Mouse (Mus musculus) kidney, postnatal 4 days (tissue): ENCODE measurements around the gene Slc13a3.
A peak's percentile ranks its signal among the peaks of the same experiment; 100 is the strongest.
"Not testable (repeated sequence)": the region's sequence is repeated elsewhere in the genome, so short reads cannot be mapped to it uniquely, and the experiment has no call there.

Source experiments
- DNase-seq, 2 experiments: peaks; one replicate each; pipeline ENCODE4 v3.0.0; 2021; ENCODE audit warnings: mixed read lengths in 2 of 2

The Slc13a3 gene

GRCm38 (mm10) chr2:165473003-165473402, at the start of gene Slc13a3:
Slc13a3 (minus strand) TSS chr2:165473230.
- DNase-seq = peak; percentile 62 to 75

- DNase-seq = peak in 1 of 2 experiments; percentile 21
Measured at GRCm38 (mm10) chr2:165515178-165515728, 42.2 kb upstream of the Slc13a3 start.

- DNase-seq = peak; percentile 68 to 80
Measured at GRCm38 (mm10) chr2:165512870-165513600, 40.0 kb upstream of the Slc13a3 start.

- peak in 1 of 2 experiments; percentile 27 for DNase-seq
Measured at GRCm38 (mm10) chr2:165512426-165512825, 39.4 kb upstream of the Slc13a3 start.

- DNase-seq = peak in 1 of 2 experiments; percentile 21
Measured at GRCm38 (mm10) chr2:165511530-165511929, 38.5 kb upstream of the Slc13a3 start.

GRCm38 (mm10) chr2:165510914-165511458, 38.0 kb upstream of the Slc13a3 start:
- not testable (repeated sequence) for DNase-seq

- DNase-seq = no peak
Measured at GRCm38 (mm10) chr2:165510466-165510865, 37.4 kb upstream of the Slc13a3 start.

- no peak for DNase-seq
Measured at GRCm38 (mm10) chr2:165509686-165510085, 36.7 kb upstream of the Slc13a3 start.

GRCm38 (mm10) chr2:165503259-165504203, 30.5 kb upstream of the Slc13a3 start, which contains the start of gene Slc2a10:
Slc2a10 (plus strand) TSS chr2:165503787.
- DNase-seq = peak; percentile 79 to 84

- DNase-seq = no peak
Measured at GRCm38 (mm10) chr2:165498816-165499215, 25.8 kb upstream of the Slc13a3 start.

- DNase-seq = no peak
Measured at GRCm38 (mm10) chr2:165497706-165498275, 24.8 kb upstream of the Slc13a3 start.

- peak; percentile 75 for DNase-seq
Measured at GRCm38 (mm10) chr2:165496251-165496650, 23.2 kb upstream of the Slc13a3 start.

GRCm38 (mm10) chr2:165494495-165494894, 21.5 kb upstream of the Slc13a3 start:
- DNase-seq = no peak

GRCm38 (mm10) chr2:165493587-165494210, 20.7 kb upstream of the Slc13a3 start:
- no peak for DNase-seq

- peak; percentile 86 to 90 for DNase-seq
Measured at GRCm38 (mm10) chr2:165492648-165493553, 19.9 kb upstream of the Slc13a3 start, which contains the start of gene Trp53rka. Trp53rka (minus strand) TSS chr2:165493324.

GRCm38 (mm10) chr2:165486881-165487535, 14.0 kb upstream of the Slc13a3 start:
- peak; percentile 77 to 82 for DNase-seq

GRCm38 (mm10) chr2:165486401-165486800, 13.4 kb upstream of the Slc13a3 start:
- DNase-seq = no peak

- DNase-seq = no peak
Measured at GRCm38 (mm10) chr2:165485826-165486225, 12.8 kb upstream of the Slc13a3 start.

GRCm38 (mm10) chr2:165484152-165484551, 11.1 kb upstream of the Slc13a3 start:
- DNase-seq = no peak

- no peak for DNase-seq
Measured at GRCm38 (mm10) chr2:165482003-165482402, 9.0 kb upstream of the Slc13a3 start.
